Mouse (Mus musculus): Measurements from ENCODE around the gene Fgfrl1. TPM values are rescaled to one million over a fixed set of nuclear protein-coding genes. Genes with fewer than 3 reads are reported as not detected.

Fgfrl1 gene
- total RNA-seq, 1 experiment, result 15.5 TPM

GRCm38 (mm10) chr5:108680871-108681270 lies 11.3 kb upstream of the Fgfrl1 start:
- TF ChIP-seq ZNF384 (IDR thresholded peaks at IDR 0.05; ENCODE audit: low read depth, low read length) (no peak), CHD2 (IDR thresholded peaks at IDR 0.05; ENCODE audit: low read depth, low read length) (no peak), ZC3H11A (IDR thresholded peaks at IDR 0.05; ENCODE audit: borderline replicate concordance, low read depth, low read length) (no peak), MAFK (IDR thresholded peaks at IDR 0.05; ENCODE audit: insufficient read depth, low read depth, low read length) (no peak), HCFC1 (IDR thresholded peaks at IDR 0.05; ENCODE audit: borderline replicate concordance, insufficient read depth, low read length) (no peak)

GRCm38 (mm10) chr5:108689091-108689490 lies 3.1 kb upstream of the Fgfrl1 start:
- TF ChIP-seq MAFK (IDR thresholded peaks at IDR 0.05; ENCODE audit: insufficient read depth, low read depth, low read length), result no peak
- TF ChIP-seq CHD2 (IDR thresholded peaks at IDR 0.05; ENCODE audit: low read depth, low read length), result no peak
- no peak for TF ChIP-seq HCFC1 (IDR thresholded peaks at IDR 0.05; ENCODE audit: borderline replicate concordance, insufficient read depth, low read length)
- TF ChIP-seq ZNF384 (IDR thresholded peaks at IDR 0.05; ENCODE audit: low read depth, low read length), result no peak
- no peak for TF ChIP-seq ZC3H11A (IDR thresholded peaks at IDR 0.05; ENCODE audit: borderline replicate concordance, low read depth, low read length)
- in situ Hi-C loops (cut with MboI; ENCODE audit: low sequenced_read_pairs in 2 of 2, unreplicated experiment in 2 of 2), result no loop called here
- Histone ChIP-seq H3K9ac (ENCODE audit: insufficient read depth, low read depth, low read length, poor library complexity, severe bottlenecking) (no peak overlapping the region), H3K4me3 (ENCODE audit: insufficient read depth in 1 of 2, low read depth in 1 of 2, low read length in 2 of 2, poor library complexity in 1 of 2, severe bottlenecking in 1 of 2) (no peak overlapping the region), H3K27ac (ENCODE audit: insufficient read depth, low read depth, low read length, poor library complexity, severe bottlenecking) (no peak overlapping the region), H3K36me3 (ENCODE audit: control insufficient read depth, insufficient read depth, low read length, poor library complexity, severe bottlenecking) (no peaks in the 10 kb centered on the region), H3K9me3 (ENCODE audit: control insufficient read depth, insufficient read depth, low read depth, low read length) (no peaks in the 10 kb centered on the region), H3K4me1 (ENCODE audit: control insufficient read depth in 2 of 2, insufficient read depth in 2 of 2, low read length in 2 of 2, poor library complexity in 1 of 2) (peaks cover 0 to 2% of the 10 kb centered on the region in 2 experiments; a peak in 1 of 4 replicates)
- no peak for DNase-seq (ENCODE audit: low read depth, low spot score)

More at GRCm38 (mm10) chr5:108680871-108681270, 11.3 kb upstream of the Fgfrl1 start:
- no peak overlapping the region for H3K9ac ChIP-seq (ENCODE audit: insufficient read depth, low read depth, low read length, poor library complexity, severe bottlenecking)
- no peaks in the 10 kb centered on the region for H3K36me3 ChIP-seq (ENCODE audit: control insufficient read depth, insufficient read depth, low read length, poor library complexity, severe bottlenecking)
- peaks cover 0 to 12% of the 10 kb centered on the region in 2 experiments; a peak in 2 of 4 replicates for H3K4me1 ChIP-seq (ENCODE audit: control insufficient read depth in 2 of 2, insufficient read depth in 2 of 2, low read length in 2 of 2, poor library complexity in 1 of 2)
- H3K9me3 ChIP-seq (ENCODE audit: control insufficient read depth, insufficient read depth, low read depth, low read length), result no peaks in the 10 kb centered on the region
- no peak overlapping the region for H3K4me3 ChIP-seq (ENCODE audit: insufficient read depth in 1 of 2, low read depth in 1 of 2, low read length in 2 of 2, poor library complexity in 1 of 2, severe bottlenecking in 1 of 2)
- no peak for DNase-seq (ENCODE audit: low read depth, low spot score)
- in situ Hi-C loops (cut with MboI; ENCODE audit: low sequenced_read_pairs in 2 of 2, unreplicated experiment in 2 of 2), result no loop called here
- H3K27ac ChIP-seq (ENCODE audit: insufficient read depth, low read depth, low read length, poor library complexity, severe bottlenecking), result no peak overlapping the region

GRCm38 (mm10) chr5:108691152-108691551 lies 1.0 kb upstream of the Fgfrl1 start:
- in situ Hi-C loops (cut with MboI; ENCODE audit: low sequenced_read_pairs in 2 of 2, unreplicated experiment in 2 of 2), result no loop called here
- Histone ChIP-seq H3K27ac (ENCODE audit: insufficient read depth, low read depth, low read length, poor library complexity, severe bottlenecking) (no peak overlapping the region), H3K4me1 (ENCODE audit: control insufficient read depth in 2 of 2, insufficient read depth in 2 of 2, low read length in 2 of 2, poor library complexity in 1 of 2) (peaks cover 0 to 4% of the 10 kb centered on the region in 2 experiments; a peak in 1 of 4 replicates), H3K4me3 (ENCODE audit: insufficient read depth in 1 of 2, low read depth in 1 of 2, low read length in 2 of 2, poor library complexity in 1 of 2, severe bottlenecking in 1 of 2) (no peak overlapping the region), H3K36me3 (ENCODE audit: control insufficient read depth, insufficient read depth, low read length, poor library complexity, severe bottlenecking) (no peaks in the 10 kb centered on the region), H3K9me3 (ENCODE audit: control insufficient read depth, insufficient read depth, low read depth, low read length) (no peaks in the 10 kb centered on the region), H3K9ac (ENCODE audit: insufficient read depth, low read depth, low read length, poor library complexity, severe bottlenecking) (no peak overlapping the region)
- no peak for TF ChIP-seq MAFK (IDR thresholded peaks at IDR 0.05; ENCODE audit: insufficient read depth, low read depth, low read length)
- TF ChIP-seq ZNF384 (IDR thresholded peaks at IDR 0.05; ENCODE audit: low read depth, low read length), result no peak
- TF ChIP-seq ZC3H11A (IDR thresholded peaks at IDR 0.05; ENCODE audit: borderline replicate concordance, low read depth, low read length), result no peak
- TF ChIP-seq HCFC1 (IDR thresholded peaks at IDR 0.05; ENCODE audit: borderline replicate concordance, insufficient read depth, low read length), result no peak
- no peak for TF ChIP-seq CHD2 (IDR thresholded peaks at IDR 0.05; ENCODE audit: low read depth, low read length)
- no peak for DNase-seq (ENCODE audit: low read depth, low spot score)

- no peak for TF ChIP-seq HCFC1 (IDR thresholded peaks at IDR 0.05; ENCODE audit: borderline replicate concordance, insufficient read depth, low read length)
- TF ChIP-seq MAFK (IDR thresholded peaks at IDR 0.05; ENCODE audit: insufficient read depth, low read depth, low read length), result no peak
- no peak for TF ChIP-seq ZNF384 (IDR thresholded peaks at IDR 0.05; ENCODE audit: low read depth, low read length)
- peak; percentile 86 for DNase-seq (ENCODE audit: low read depth, low spot score)
- peaks cover 0 to 4% of the 10 kb centered on the region in 2 experiments; a peak in 1 of 4 replicates for H3K4me1 ChIP-seq (ENCODE audit: control insufficient read depth in 2 of 2, insufficient read depth in 2 of 2, low read length in 2 of 2, poor library complexity in 1 of 2)
- H3K36me3 ChIP-seq (ENCODE audit: control insufficient read depth, insufficient read depth, low read length, poor library complexity, severe bottlenecking), result no peaks in the 10 kb centered on the region
- H3K4me3 ChIP-seq (ENCODE audit: insufficient read depth in 1 of 2, low read depth in 1 of 2, low read length in 2 of 2, poor library complexity in 1 of 2, severe bottlenecking in 1 of 2), result peak overlapping the region; percentile 66 to 93
- no peak overlapping the region for H3K27ac ChIP-seq (ENCODE audit: insufficient read depth, low read depth, low read length, poor library complexity, severe bottlenecking)
- in situ Hi-C loops (cut with MboI; ENCODE audit: low sequenced_read_pairs in 2 of 2, unreplicated experiment in 2 of 2), result no loop called here
- no peaks in the 10 kb centered on the region for H3K9me3 ChIP-seq (ENCODE audit: control insufficient read depth, insufficient read depth, low read depth, low read length)
- H3K9ac ChIP-seq (ENCODE audit: insufficient read depth, low read depth, low read length, poor library complexity, severe bottlenecking), result peak overlapping the region; percentile 87
Measured at GRCm38 (mm10) chr5:108693872-108694288, 1.7 kb downstream of the Fgfrl1 start.

Data from ES-E14 (cell line).